Mouse (Mus musculus) testis, postnatal 10 days (tissue): ENCODE data around the gene Fbxw8.

Source experiments
- DNase-seq: peaks from one replicate; pipeline ENCODE4 v3.0.0; 2021; ENCODE audit warnings: low spot score

The Fbxw8 gene

GRCm38 (mm10) chr5:118073213-118073773 is 82.0 kb downstream of the Fbxw8 start:
- DNase-seq = no peak

- DNase-seq = no peak
These were observed 83.5 kb downstream of the Fbxw8 start for GRCm38 (mm10) chr5:118071766-118072165.

- DNase-seq = peak; percentile 77
These were observed 85.9 kb downstream of the Fbxw8 start for GRCm38 (mm10) chr5:118069315-118069714.

- no peak for DNase-seq
These were observed 87.2 kb downstream of the Fbxw8 start for GRCm38 (mm10) chr5:118067984-118068494.

- no peak for DNase-seq
These were observed 87.7 kb downstream of the Fbxw8 start for GRCm38 (mm10) chr5:118067572-118067971.

GRCm38 (mm10) chr5:118066828-118067227 is 88.4 kb downstream of the Fbxw8 start:
- peak; percentile 94 for DNase-seq

- peak; percentile 63 for DNase-seq
These were observed 89.6 kb downstream of the Fbxw8 start for GRCm38 (mm10) chr5:118065516-118066255.

GRCm38 (mm10) chr5:118064284-118064901 is 90.9 kb downstream of the Fbxw8 start:
- DNase-seq = no peak

- no peak for DNase-seq
These were observed 92.1 kb downstream of the Fbxw8 start for GRCm38 (mm10) chr5:118063181-118063621.

GRCm38 (mm10) chr5:118061391-118061790 is 93.9 kb downstream of the Fbxw8 start:
- no peak for DNase-seq

- DNase-seq = no peak
These were observed 95.6 kb downstream of the Fbxw8 start for GRCm38 (mm10) chr5:118059646-118060045.

GRCm38 (mm10) chr5:118058858-118059257 is 96.4 kb downstream of the Fbxw8 start:
- DNase-seq = no peak

GRCm38 (mm10) chr5:118057508-118058111 is 97.7 kb downstream of the Fbxw8 start:
- no peak for DNase-seq

GRCm38 (mm10) chr5:118053205-118053604 is 102.1 kb downstream of the Fbxw8 start:
- DNase-seq = no peak

GRCm38 (mm10) chr5:118051981-118052662 is 103.1 kb downstream of the Fbxw8 start:
- no peak for DNase-seq

GRCm38 (mm10) chr5:118050743-118051142 is 104.5 kb downstream of the Fbxw8 start:
- DNase-seq = no peak

- DNase-seq = no peak
These were observed 106.3 kb downstream of the Fbxw8 start for GRCm38 (mm10) chr5:118048928-118049327.

GRCm38 (mm10) chr5:118048412-118048811 is 106.9 kb downstream of the Fbxw8 start:
- DNase-seq = no peak

- no peak for DNase-seq
These were observed 108.0 kb downstream of the Fbxw8 start for GRCm38 (mm10) chr5:118047091-118047757.

- no peak for DNase-seq
These were observed 109.9 kb downstream of the Fbxw8 start for GRCm38 (mm10) chr5:118045385-118045784.

- no peak for DNase-seq
These were observed 110.4 kb downstream of the Fbxw8 start for GRCm38 (mm10) chr5:118044907-118045306.
